Mouse (Mus musculus) granulocyte monocyte progenitor cell, adult 5-6 weeks (primary cell): ENCODE measurements around the gene Rhox13. TPM values are rescaled to one million over a fixed set of nuclear protein-coding genes. Genes with fewer than 3 reads are reported as not detected.

Experiments used
- ATAC-seq: replicated peaks from 2 replicates; pipeline ENCODE4 v1.8.0; 2016; ENCODE audit warnings: mild to moderate bottlenecking, moderate TSS enrichment, inconsistent platforms; ENCODE audit not compliant: poor library complexity, severe bottlenecking
- total RNA-seq, 2 experiments: library from RNA; stranded (forward) in 1 of 2; stranded (reverse) in 1 of 2; fragments of 200-712, 200-1000 nt in 1 of 2; fragments of >200 nt in 1 of 2; fragmentation: Nextera tagmentation in 1 of 2; gene quantifications; 2 replicates each; pipeline ENCODE4 v1.2.3; 2014 to 2017

Gene Rhox13
- total RNA-seq (2014; fragmentation: Nextera tagmentation) (not detected in 2 replicates), total RNA-seq (2017) (not detected in 2 replicates)

DNA sequence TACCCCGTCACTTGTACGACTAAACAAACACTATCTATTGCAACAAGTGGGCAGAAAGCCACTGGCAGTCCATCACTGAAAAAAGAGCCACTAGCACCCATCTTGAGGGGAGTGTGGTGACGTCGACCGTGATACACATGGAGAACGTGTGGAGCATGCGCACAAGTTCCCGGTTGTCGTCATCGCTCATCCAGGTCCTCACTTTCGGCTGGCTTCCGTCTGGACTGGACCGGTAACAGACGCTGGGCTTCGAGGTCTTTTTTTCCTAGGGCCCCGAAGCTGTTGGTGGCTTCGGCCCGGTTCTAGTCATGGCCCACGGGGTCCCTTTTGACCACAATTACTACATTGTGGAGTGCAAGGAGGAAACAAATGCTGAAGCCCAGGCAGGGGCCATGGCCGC, at the start of gene Rhox13:
Gene Rhox13, plus strand, starts transcription at position 238 of the 400 bp plus-strand sequence.
- ATAC-seq = no peak

DNA sequence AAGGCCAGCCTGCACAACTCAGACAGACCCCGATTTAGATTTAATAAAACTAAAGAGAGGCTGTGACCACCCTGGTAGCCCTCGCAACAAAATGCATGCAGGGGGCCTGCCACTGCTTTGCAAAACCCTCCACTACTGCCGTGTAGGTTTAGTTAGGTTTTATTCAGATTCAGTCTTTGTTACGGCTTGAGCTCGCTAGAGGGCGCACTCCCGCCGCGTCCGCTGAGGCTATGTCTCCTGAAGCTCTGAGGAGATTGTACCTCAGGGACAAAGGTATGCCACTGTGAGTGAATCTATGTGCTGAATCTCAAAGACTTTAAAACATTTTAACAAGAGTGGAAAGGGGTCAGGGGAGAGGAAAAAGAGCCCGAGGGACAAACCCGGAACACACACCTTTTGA, 36.8 kb upstream of the Rhox13 start:
- ATAC-seq = no peak

DNA sequence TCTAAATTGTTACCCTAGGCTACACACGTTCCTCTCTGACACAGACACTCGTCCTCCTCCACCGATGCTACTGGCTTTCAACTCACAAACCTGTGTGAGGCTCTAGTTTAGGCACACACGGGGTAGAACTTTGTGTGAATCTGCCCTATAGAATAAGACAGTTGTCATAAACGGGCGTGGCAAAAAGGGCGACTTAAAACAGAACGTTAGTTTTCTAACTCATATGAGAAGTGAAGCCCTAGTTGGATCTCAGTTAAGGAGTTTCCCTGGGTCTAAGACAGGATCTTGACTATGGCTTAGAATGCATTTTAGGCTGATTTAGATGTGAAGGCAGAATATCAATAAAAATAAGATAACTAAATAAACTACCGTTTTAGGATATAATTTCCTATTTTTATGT, 36.0 kb upstream of the Rhox13 start, which contains the start of gene Rhox11:
Gene Rhox11, minus strand, starts transcription at position 101 of the 400 bp plus-strand sequence.
- ATAC-seq = no peak

DNA sequence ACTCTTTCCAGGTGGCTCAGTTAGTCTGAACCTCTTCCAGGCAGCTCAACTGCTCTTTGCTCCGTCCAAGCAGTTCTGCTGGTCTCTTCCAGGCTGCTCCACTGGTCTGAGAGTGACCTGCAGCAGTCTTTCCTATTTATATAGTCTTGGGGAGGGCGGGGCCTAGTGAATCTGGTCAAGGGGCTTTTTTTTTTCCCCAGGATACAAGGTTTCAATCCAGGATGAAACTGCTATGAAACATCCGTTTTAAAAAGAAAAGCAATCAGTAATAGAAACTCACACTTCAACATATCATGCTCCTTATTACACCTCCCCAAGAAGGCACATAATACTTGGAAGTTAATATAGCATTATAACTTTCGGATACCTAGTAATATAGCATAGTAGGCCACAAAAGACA, 10.2 kb upstream of the Rhox13 start, which contains the start of gene Rhox12:
Gene Rhox12, minus strand, starts transcription at position 101 of the 400 bp plus-strand sequence.
- no peak for ATAC-seq

DNA sequence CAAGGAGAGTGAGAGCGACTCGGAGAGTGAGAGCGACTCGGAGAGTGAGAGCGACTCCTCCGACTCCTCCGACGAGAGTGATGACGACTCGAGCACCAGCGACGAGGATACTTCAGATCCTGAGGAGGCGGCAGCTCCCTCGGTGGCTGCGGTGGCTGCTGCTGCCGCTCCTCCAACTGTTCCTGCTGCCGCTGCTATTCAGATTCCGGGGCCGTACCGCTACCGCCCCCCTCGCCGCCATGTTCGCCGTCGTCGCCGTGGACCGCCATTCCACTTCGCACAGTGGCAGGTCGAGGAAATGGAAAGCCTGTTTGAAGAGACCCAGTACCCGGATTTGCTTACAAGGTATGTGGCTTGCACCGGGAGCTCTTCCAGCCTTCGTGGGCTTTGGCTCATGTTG, 459 bp downstream of the Rhox13 start:
- no peak for ATAC-seq

DNA sequence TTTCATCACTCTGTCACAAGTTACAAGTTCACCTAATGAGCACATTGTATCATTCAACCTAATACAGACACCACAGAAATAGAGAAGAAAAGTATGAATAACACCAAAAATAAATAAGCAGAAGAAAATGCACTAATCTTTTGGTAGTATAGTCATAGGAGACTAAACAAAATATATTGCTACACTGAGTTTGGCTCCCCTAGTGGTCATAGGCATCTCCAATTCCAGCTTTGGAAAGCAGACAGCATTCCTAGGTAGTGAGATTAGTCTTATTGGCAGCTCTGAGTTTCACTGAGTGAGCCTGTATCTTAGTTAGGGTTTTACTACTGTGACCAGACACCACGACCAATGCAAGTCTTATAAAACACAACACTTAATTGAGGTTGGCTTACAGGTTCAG, 38.1 kb downstream of the Rhox13 start:
- no peak for ATAC-seq

DNA sequence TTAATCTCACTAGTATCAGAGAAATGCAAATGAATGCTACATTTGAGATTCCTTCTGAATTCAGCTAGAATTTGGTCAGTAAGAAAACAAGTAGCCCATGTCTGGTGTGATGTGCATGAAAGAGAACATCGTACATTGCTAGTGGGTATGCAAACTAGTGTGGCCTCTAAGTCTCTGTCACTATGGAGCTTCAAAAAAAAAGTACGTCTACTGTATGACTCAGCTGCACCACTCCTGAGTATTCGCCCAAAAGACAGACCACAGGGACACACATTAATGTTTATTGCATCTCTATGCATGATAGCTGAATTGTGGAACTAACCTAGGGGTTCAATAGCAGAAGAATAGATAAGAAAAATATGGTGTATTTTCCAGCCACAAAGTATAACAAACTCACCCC, 44.3 kb downstream of the Rhox13 start:
- ATAC-seq = no peak

DNA sequence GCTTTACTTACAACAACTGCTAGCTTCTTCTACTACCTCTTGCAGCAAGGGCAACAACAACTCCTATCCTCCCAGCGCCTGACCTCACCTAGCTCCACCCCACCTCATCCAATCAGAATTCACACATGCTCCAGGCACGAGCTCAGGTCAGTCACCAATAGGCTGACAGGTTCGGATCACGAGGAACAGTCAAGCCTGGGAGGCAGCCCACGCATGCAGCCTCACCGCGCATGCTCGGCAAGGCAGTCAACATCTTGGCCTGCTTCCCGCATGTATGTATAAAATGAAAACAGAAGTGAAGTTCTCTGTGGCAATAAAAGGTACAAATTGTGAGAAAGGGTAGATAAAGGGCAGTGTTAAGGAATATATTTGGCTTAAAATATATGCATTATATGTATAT, 45.0 kb downstream of the Rhox13 start:
- no peak for ATAC-seq

DNA sequence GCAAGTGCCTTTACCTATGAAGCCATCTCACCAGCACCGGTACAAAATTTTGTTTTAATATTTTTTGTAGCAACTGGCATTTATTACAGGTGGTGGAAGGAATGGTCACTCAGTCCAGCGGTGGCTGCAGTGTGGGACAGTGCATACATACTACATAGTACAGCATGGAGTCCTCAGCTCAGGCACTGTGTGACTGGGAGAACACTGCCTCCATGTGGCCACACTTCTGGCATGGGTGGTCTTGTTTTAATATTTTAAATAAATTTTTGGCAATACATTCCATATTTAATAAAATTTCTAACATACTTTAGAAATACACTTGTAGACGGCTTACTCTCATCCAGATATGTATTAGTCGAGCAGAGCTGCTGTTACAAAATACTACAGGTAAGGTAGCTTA, 45.6 kb downstream of the Rhox13 start:
- ATAC-seq = no peak

Other genes with a start within 250 kb of the Rhox13 start
- gene Rhox8, start 242.3 kb upstream of the Rhox13 start, total RNA-seq (2014; fragmentation: Nextera tagmentation) = 0.21 TPM in 1 of 2 replicates, not detected in the other
- gene Rhox8, start 242.3 kb upstream of the Rhox13 start, total RNA-seq (2017) = not detected in 2 replicates
- not detected in 2 replicates for gene Rhox7b, start 224.0 kb upstream of the Rhox13 start, total RNA-seq (2014; fragmentation: Nextera tagmentation)
- not detected in 2 replicates for gene Rhox7b, start 224.0 kb upstream of the Rhox13 start, total RNA-seq (2017)
- gene Rhox9, start 219.4 kb upstream of the Rhox13 start, total RNA-seq (2014; fragmentation: Nextera tagmentation) = not detected in 2 replicates
- not detected in 2 replicates for gene Rhox9, start 219.4 kb upstream of the Rhox13 start, total RNA-seq (2017)
- gene Btg1-ps1, start 102.4 kb upstream of the Rhox13 start, total RNA-seq (2014; fragmentation: Nextera tagmentation) = not detected in 2 replicates
- gene Btg1-ps1, start 102.4 kb upstream of the Rhox13 start, total RNA-seq (2017) = not detected in 2 replicates
- gene Btg1-ps2, start 78.1 kb upstream of the Rhox13 start, total RNA-seq (2014; fragmentation: Nextera tagmentation) = not detected in 2 replicates
- not detected in 2 replicates for gene Btg1-ps2, start 78.1 kb upstream of the Rhox13 start, total RNA-seq (2017)
- gene Rhox10, start 54.7 kb upstream of the Rhox13 start, total RNA-seq (2014; fragmentation: Nextera tagmentation) = not detected in 2 replicates
- not detected in 2 replicates for gene Rhox10, start 54.7 kb upstream of the Rhox13 start, total RNA-seq (2017)
- gene Rhox11, start 36.1 kb upstream of the Rhox13 start, total RNA-seq (2014; fragmentation: Nextera tagmentation) = not detected in 2 replicates
- not detected in 2 replicates for gene Rhox11, start 36.1 kb upstream of the Rhox13 start, total RNA-seq (2017)
- not detected in 2 replicates for gene Rhox12, start 10.3 kb upstream of the Rhox13 start, total RNA-seq (2014; fragmentation: Nextera tagmentation)
- not detected in 2 replicates for gene Rhox12, start 10.3 kb upstream of the Rhox13 start, total RNA-seq (2017)
- gene Zbtb33, start 68.6 kb downstream of the Rhox13 start, total RNA-seq (2014; fragmentation: Nextera tagmentation) = 14.4 and 20.8 TPM in 2 replicates
- gene Zbtb33, start 68.6 kb downstream of the Rhox13 start, total RNA-seq (2017) = 15.8 and 21.2 TPM in 2 replicates
- not detected in 2 replicates for gene Tmem255a, start 131.2 kb downstream of the Rhox13 start, total RNA-seq (2014; fragmentation: Nextera tagmentation)
- gene Tmem255a, start 131.2 kb downstream of the Rhox13 start, total RNA-seq (2017) = 0.26 TPM in 1 of 2 replicates, not detected in the other
- gene Atp1b4, start 195.0 kb downstream of the Rhox13 start, total RNA-seq (2014; fragmentation: Nextera tagmentation) = not detected in 2 replicates
- not detected in 2 replicates for gene Atp1b4, start 195.0 kb downstream of the Rhox13 start, total RNA-seq (2017)